Mouse (Mus musculus): ENCODE measurements around the gene 2610001J05Rik.

The 2610001J05Rik gene

DNA sequence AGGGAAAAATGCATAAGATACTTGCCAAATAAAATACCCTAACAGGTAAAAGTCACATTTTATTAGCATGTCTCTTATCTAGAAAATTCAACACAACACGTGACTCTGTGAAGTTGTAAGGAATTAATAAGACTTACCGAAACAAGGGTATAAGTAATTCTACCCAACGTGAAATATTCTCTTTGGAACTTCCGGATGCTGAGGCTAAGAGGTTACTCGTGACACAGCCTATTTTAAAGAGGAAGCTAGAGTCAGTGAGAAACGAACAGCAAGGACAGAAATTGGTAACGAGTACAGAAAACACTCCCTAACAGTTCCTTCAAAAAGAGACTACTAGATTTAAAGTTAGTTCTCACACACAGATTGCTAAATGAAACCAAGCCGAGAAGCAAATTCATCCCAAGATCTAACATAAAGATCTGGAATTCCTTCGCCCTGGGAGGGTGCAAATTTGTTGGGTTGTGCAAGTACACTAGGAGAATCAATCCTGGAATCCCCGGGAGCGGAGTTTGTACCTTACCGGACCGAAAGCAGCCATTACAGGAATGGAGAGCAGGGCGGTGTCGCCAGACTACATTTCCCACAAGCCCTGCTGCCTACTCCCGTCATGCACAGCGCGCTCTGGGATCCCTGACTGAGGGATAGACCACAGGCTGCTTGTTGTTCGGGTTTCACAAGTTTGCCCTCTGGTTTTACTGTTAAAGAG is at the start of gene 2610001J05Rik:
Gene 2610001J05Rik (minus strand): TSS at position 600 of the 706 bp plus-strand sequence.
- in situ Hi-C loops (cut with MboI, MseI), result no loop called here

DNA sequence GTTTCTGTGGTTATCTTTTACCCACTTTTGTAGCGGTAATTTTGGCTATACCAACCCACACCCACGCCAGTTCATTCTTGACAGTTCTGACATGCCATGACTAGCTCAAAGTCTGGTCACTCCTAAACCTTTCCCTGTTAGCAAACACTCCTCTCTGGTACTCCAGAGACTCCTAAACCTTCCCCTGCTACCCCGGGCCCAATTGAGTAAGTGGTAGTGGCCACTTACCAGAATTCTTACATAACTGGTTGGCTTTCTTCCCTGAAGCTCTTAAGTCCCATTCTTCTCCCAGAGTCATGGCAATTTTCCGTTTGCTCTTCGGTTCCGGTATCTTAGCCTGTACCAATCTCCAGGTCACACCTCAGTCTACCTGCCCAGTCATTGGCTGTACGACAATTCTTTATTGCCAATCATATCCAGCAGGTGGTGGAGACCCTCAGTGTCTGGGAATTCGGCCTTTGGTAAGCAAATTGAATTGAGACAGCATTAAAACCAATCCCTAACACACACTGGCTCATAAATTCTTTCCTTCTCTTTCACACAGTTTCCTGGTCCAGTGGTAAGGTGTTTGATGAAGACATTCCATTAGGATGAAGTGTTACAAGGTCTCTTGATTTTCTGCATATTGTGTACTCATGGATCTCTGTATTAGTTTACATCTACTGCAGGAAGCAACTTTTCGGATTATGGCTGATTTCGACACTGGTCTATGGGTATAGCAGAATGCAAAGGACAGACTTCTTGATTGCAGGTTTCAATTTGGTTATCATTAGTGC is 38.6 kb upstream of the 2610001J05Rik start:
- in situ Hi-C loops (cut with MboI, MseI), result no loop called here

DNA sequence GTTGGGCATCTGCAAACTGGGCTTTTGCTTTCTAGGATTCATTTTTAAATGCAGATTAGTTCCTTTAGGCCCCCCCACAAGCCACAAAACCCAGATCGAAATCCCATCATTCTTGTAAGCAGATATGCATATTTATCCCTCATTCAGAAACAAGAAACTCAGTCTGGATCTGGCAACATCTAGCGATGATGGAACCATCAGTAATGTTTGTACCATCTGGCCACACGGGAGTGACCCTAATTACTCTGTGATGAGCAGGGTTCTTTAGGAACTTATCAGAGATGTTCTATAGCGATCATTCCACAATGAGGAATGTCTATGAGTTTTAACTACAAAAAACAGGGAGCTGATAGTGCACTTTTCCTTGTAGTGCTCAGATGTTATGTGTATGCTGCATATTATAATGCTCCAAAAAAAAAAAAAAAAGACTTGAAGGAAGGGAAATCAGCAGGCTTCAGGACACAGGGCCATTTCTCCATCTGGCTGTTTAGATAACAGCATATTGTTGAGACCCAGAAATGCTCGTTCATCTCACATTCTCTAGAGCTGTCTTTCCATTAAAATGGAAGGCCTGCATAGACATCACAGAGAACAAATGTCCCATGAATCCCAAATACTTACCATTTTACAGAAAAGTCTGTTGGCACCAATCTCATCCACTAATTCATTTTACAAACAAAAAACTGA is 31.8 kb upstream of the 2610001J05Rik start:
- in situ Hi-C loops (cut with MboI, MseI), result no loop called here

DNA sequence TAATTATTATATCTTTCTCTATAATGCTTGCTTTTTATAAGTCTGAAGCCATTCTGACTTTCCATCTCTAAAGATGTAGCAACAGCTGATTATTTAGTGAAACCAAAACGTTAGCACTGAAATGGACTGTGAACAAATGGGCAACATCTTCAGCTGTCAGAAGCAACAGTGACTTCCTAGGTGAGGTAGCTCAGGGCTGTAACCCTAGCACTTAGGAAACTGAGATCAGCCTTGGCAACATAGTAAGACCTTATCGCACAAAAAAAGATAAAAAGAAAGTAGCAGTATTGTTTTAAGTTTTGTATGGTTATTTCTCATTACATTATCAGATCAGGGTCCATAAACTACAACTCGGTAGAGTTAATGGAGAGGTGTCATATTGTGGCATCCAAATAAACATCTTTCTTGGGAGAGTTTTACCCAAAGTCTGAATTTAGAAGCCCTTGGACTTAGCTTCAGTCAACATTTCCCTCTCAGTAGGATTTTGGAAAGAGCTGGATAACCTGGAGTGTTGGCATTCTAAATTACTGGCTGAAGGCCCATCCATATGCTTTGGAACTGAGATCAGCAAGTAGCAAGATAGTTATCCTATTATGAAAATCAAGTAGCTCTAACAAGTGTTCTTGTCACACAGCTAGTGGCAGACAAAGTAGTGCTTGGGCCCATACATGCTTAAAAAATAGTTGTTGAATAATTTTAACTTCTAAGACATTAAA is 13.7 kb upstream of the 2610001J05Rik start:
- in situ Hi-C loops (cut with MboI, MseI), result loop anchor here (5.0 kb wide), 1 partner anchor 198 kb away; no protein-coding TSS in a partner anchor

DNA sequence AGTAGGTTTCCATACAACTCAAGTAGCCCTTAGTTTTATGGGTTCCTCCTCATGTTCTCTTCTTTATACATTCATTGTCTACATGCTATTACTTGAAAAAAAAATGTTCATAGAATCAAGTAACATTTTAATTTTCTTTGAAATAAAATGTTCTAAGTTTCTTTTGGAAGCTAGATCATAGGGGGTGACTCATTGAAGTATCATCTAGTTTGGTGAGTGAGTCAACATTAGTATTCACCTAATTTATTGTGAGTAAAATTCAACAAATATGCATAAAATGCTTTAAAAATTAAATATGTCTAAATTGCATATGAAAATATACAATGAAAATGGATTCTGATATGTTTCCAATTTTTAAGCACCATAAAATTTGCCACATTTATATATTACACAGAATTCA is 11.6 kb upstream of the 2610001J05Rik start:
- in situ Hi-C loops (cut with MboI, MseI), result loop anchor here (5.0 kb wide), 1 partner anchor 196 kb away; no protein-coding TSS in a partner anchor

DNA sequence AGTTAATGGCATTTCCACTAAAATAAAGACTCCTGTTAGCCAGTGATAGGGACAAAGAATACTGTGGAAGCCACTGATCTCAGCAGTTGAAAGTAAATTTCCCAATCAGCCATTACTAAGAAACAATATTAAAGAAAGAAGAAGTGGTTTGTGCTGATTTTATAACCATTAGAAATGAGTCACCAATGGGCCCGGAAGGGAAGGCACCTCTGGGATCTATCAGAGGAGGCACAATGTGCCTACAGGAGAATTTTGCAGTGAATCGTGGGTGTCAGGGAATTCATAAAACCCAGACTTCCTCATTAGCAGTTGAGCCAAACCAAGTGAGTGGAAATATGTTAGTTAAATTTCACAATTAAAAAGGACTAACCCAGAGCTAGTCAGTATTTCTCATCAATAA is 2.6 kb upstream of the 2610001J05Rik start:
- in situ Hi-C loops (cut with MboI, MseI), result no loop called here

DNA sequence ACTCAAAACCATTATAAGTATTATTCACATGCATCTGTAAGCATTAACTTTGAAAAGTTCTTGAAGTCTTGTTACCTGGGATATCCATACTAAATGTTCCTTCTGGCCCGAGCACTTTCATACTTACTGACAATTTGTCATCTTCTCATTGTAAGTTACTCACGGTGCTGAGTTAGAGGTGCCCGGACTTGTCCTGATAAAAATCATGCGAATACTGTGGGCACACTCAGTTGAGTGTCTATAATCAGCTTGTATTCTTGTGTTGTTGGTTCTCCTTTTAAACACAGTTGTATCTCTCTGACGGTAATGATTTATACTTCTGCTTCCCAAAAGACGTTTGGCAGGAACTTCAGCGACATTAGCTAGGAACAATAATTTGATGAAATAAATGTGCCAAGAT is 758 bp upstream of the 2610001J05Rik start:
- in situ Hi-C loops (cut with MboI, MseI), result no loop called here

DNA sequence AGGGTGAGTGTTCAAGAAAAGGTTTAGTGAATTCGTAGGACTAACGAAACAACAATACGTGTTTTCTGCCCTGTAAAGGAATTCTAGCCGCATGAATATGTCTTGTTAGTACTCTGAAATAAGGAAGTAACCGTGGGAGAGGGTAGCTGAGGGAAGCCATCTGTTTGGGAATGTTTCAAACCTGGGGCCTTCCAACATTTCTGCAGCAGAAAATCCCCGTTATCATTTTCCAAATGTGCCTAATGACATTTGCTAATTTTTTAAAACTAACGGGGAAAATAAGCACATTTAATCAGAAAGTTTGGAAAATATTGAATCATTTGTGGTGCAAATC is 274 bp upstream of the 2610001J05Rik start:
- in situ Hi-C loops (cut with MboI, MseI), result no loop called here

DNA sequence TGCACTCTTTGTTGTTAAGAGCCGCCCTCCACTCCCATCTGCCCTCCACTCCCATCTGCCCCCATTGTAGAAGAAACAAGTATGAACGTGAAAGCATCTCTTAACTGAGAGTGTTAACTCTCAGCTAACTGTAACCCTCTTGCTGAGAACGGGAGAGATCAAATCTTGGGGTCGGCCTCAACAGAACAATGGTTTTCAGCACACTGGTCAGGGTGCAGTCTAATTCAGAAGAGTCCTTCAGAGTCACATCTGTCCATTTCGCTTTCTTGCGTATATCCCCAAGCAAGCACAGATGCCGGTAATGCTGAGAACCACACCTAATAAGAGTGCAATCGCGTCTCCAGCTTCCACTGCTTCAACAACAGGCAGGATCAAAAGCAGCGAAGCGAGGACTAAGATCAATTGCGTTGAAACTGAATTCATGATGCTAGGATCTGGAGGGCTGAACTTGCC is 1.0 kb downstream of the 2610001J05Rik start:
- in situ Hi-C loops (cut with MboI, MseI), result no loop called here

DNA sequence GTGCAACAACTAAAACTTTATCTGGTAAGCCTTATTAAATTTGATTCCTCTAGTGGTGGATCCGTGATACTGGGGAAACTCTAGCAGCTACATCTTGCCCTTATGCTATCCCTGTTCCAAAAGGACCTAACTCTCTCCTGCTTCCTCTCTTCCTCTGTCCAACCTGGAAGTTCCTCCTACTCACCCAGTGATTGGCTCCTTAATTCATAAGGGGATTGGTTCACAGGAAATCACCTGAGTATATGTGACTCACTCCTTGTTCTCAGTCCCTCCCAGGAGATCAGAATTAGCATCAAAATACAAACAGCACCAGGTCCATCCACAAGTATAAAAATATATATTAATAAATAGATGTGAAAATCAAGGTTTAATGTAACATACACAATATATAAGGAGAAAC is 10.7 kb downstream of the 2610001J05Rik start:
- in situ Hi-C loops (cut with MboI, MseI), result no loop called here

DNA sequence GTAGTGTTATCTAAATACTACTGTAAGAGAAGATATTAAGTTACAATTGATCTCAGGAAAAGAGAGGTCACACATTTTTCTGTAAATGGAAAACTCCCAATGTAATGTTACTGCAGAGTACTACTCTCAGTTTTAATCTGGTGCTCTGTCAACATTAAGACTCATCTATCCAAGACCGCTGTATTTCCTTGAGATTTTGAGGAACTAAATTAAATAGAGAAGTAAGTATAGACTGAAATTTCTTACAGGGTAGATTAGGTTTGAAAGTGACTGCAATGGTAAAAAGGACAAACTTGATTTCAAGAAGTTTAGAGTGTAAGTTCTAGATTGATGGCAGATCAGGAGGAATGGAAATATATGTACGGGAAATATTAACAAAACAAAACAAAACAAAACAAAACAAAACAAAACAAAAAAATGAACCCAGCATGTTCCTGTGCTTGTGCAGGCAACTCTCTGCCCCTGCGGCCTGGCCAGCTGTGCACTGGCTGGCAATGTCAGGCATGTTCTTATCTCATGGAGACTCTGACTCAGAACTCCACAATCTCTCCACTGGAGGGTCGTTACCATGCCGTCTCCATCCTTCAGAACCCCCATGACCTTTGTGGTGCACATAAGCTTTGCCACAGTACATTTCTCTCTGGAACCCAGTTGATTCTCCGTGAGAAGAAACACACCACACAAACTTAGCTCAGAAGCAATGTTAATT is 11.3 kb downstream of the 2610001J05Rik start:
- in situ Hi-C loops (cut with MboI, MseI), result no loop called here

DNA sequence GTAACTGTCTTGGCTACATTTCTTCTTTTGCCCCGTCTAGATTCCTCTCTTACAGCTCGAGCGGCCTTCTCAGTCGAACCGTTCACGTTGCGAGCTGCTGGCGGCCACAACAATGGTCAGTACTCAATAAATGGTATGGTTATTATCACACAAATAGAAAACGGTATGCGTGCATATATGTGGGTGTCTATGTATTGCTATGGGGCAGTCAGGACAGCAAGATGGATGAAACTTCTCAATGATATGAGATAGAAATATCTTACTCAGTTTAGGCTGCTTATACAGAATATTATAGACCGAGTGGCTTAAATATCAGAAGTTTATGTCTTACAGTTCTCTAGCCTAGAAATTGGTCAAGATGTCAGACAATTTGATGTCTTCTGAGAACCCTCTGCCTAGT is 17.1 kb downstream of the 2610001J05Rik start:
- in situ Hi-C loops (cut with MboI, MseI), result no loop called here

DNA sequence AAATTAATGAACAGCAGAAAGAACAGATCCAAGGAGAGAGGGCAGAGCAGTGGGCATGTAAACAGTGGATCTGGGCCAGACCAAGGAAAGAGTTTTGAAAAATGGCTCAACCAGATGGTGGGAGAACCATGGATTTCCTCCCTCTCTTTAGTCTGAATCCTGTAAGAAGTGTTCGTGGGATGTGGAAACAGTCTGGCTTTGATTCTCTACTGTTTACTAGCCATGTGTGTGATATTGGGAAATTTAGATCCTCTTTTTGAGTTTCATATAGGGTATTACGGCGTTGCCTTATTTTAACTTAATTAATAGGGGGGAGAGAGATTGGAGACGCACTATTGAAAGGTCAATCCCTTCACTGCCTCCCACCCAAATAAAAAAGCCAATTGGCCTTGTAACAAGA is 18.1 kb downstream of the 2610001J05Rik start:
- in situ Hi-C loops (cut with MboI, MseI), result no loop called here

DNA sequence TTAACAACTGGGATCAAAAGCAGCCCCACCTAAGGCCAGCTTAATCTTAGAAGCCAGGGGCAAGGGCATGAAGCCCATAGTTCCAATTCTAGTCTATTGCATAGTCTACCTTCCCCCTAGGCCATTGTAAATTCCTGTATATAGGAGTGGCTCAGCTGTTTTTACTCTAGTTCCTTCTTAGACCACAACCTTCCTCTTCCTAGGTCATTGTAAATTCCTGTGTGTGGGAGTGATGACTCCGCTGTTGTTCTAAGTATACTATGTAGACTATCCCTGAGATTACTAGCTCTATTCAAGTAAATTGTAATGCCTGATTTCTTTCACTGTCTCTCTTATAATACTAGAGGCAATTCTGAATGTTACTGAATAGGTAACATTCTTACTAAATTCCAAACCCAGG is 25.3 kb downstream of the 2610001J05Rik start:
- in situ Hi-C loops (cut with MboI, MseI), result loop anchor here (25.0 kb wide), 1 partner anchor 784 kb away; the partner anchor contains the start of gene Tmem106b

DNA sequence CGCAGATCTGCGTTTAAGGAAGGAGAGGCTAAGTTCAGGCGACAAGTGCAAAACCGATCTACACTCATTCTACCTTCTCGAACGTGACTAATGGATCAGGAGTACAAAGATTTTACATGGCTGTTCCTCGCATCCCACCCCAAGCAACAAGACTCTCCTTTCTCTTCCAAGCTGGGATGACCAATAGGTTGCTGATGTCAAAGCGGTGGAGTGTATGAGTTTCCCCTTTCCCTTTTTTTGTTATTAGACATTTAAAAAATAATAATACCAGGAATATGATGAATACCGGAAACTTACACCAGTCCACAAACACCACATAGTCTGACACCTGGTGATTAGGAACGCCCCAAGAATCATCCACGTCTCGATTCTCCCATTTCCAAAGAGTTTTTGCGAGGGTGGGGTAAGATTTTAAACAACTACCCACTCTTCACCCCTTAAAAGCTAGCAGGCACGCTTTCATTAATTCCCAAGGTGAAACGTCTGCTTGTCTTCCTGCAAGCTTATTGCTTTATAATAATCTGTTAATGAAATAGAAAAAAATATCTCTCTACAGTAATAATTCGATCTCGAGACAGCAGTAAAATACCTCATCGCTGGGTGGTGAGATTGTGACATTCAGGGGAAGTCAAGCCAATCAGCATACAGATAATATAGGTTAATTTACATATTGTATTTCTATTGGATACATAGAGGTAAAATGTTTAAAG is 31.8 kb downstream of the 2610001J05Rik start, which contains the start of gene Gpr85:
Gene Gpr85 (minus strand): TSS at position 598 of the 710 bp plus-strand sequence.
- in situ Hi-C loops (cut with MboI, MseI), result loop anchor here (25.0 kb wide), 1 partner anchor 777 kb away; the partner anchor contains the start of gene Tmem106b

DNA sequence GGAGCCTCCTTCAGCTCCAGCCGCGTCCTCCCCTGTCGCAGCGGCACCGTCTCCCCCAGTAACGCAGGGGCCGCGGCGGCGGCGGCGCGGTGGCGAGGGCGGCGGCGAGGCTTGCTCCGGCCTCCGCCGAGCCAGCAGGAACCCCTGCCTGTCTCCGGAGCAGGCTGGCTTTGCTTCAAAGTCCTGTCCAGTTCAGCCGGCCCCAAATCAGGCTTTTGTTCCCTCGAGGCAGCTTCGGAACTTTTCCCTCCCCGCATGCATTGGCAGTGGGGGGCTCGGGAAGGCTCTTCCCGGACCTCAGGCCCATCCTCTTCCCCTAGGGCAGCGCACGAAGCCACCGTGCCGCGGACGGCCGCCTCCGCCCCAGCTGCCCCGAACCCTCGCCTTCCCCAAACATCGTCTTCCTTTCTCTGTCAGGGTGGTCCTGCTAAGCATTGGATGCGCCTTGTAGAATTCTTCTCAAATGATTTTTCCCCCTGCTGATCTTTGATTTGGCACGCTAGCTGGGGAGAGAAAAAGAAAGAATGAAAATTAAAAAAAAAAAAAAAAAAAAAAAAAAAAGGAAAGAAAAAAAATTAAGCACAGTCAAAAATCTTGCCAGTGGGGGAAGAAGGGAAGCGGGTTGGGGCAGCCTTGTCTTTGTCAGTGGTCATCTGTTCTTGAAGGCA is 32.5 kb downstream of the 2610001J05Rik start:
- in situ Hi-C loops (cut with MboI, MseI), result loop anchor here (25.0 kb wide), 1 partner anchor 777 kb away; the partner anchor contains the start of gene Tmem106b

DNA sequence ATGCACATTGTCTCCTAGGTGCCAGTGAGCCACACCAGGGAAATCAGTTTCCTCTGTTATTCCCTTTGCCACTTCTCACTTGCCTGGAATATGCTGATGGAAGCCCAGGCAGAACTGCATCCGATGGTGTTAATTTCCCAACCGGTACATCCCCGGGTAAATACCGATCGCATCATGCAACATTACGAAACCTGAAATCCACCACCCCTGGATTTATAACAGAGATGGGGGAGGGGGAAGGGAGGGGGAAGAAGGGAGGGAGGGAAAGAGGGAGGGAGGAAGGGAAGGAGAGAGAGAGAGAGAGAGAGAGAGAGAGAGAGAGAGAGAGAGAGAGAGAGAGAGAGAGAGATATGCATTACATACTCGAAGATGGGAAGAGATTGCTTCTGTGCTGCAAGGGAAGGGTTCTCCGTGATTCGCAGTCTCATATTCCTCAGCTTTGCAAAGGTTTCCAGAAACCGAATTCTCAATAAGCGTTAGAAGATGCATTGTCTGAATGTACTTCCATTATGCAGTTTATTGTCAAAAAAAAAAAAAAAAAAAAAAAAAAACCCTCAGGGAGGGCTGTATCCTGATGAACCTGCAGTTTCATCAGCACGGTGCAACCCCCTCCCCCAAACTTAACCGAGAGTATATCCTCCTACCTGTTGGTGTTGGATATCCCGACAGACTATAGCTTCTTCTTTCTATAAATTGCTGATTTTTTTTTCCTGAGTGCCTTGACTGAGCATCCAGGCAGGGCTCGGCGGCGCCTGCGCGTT is 33.2 kb downstream of the 2610001J05Rik start:
- in situ Hi-C loops (cut with MboI, MseI), result loop anchor here (25.0 kb wide), 1 partner anchor 776 kb away; the partner anchor contains the start of gene Tmem106b

DNA sequence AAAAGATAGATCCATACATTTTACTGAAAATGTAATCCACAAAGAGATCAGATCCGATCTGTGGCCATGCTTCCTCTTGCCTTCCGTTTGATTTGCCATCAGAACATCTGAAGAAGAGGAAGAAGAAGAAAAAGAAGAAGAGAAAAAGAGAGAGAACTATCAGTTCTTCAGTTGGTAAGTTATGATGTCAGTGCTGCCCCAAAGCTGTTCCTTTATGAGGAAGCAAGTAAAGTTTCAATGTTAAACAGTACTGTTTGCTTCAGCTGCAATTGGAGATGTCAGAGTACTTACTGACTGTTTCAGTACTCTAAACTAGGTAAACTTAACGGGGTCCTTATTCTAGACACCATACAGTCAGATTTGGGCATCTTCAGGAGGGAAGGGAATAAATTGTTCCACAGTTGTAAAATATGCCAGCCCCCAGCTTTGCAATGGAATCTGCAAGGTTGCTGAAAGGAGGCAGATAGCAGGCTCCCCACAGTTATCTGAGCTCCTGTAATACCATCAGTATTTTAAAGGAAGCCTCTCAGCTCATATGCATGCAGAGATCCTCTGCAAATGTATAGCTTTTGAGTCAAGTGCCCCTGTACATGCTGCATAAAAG is 34.2 kb downstream of the 2610001J05Rik start:
- in situ Hi-C loops (cut with MboI, MseI), result loop anchor here (25.0 kb wide), 1 partner anchor 775 kb away; the partner anchor contains the start of gene Tmem106b
